Mouse (Mus musculus) skeletal muscle tissue, postnatal 0 days (tissue): ENCODE results near the gene Gm49403. TPM values are rescaled to one million over a fixed set of nuclear protein-coding genes. Genes with fewer than 3 reads are reported as not detected.

Experiments
- microRNA-seq, 2 experiments: library from miRNA; unstranded; fragments of <30 nt; microRNA quantifications; one replicate each; pipeline ENCODE4; 2016
- polyA plus RNA-seq: library from polyadenylated mRNA; unstranded; fragments of >200 nt; fragmentation: Nextera tagmentation; extraction: Ambion mirVana; gene quantifications from 2 replicates; pipeline ENCODE4 v1.2.1, GENCODE M21; 2015

The Gm49403 gene
- polyA plus RNA-seq: not detected in 2 replicates

GRCm38 (mm10) chr19:8883616-8884015 is at the start of gene Gm49403, which contains the start of gene Lbhd1:
Gene Gm49403 (plus strand): TSS chr19:8883930.
Gene Lbhd1 (plus strand): TSS chr19:8883732.

GRCm38 (mm10) chr19:8837251-8837791 is 46.4 kb upstream of the Gm49403 start, which contains the start of gene Bscl2:
Gene Bscl2 (plus strand): TSS chr19:8837467.

GRCm38 (mm10) chr19:8839103-8839907 is 44.4 kb upstream of the Gm49403 start, which contains the start of gene Gng3:
Gene Gng3 (minus strand): TSS chr19:8839194.

GRCm38 (mm10) chr19:8850402-8850901 is 33.3 kb upstream of the Gm49403 start, which contains the start of gene Lrrn4cl:
Gene Lrrn4cl (plus strand): TSS chr19:8850768.

GRCm38 (mm10) chr19:8871267-8872186 is 12.2 kb upstream of the Gm49403 start, which contains the start of gene Ubxn1:
Gene Ubxn1 (plus strand): TSS chr19:8871496.

GRCm38 (mm10) chr19:8880311-8881033 is 3.3 kb upstream of the Gm49403 start, which contains the start of gene Uqcc3:
Gene Uqcc3 (minus strand): TSS chr19:8880923.

GRCm38 (mm10) chr19:8888511-8889385 is 5.0 kb downstream of the Gm49403 start, which contains the start of the genes 1810009A15Rik and Gm49416:
Gene 1810009A15Rik (plus strand): TSS chr19:8888853.
Gene Gm49416 (plus strand): TSS chr19:8888926.

GRCm38 (mm10) chr19:8892829-8893766 is 9.4 kb downstream of the Gm49403 start, which contains the start of gene Ints5:
Gene Ints5 (plus strand): TSS chr19:8893005.

GRCm38 (mm10) chr19:8897865-8898495 is 14.2 kb downstream of the Gm49403 start, which contains the start of gene Ganab:
Gene Ganab (plus strand): TSS chr19:8898071.

GRCm38 (mm10) chr19:8920073-8920736 is 36.5 kb downstream of the Gm49403 start, which contains the start of gene B3gat3:
Gene B3gat3 (plus strand): TSS chr19:8920374.

GRCm38 (mm10) chr19:8929224-8930088 is 45.7 kb downstream of the Gm49403 start, which contains the start of the genes Rom1 and Eml3:
Gene Rom1 (minus strand): TSS chr19:8929356.
Gene Eml3 (plus strand): TSS chr19:8929552.

Small RNA genes lying within 50 kb of the gene (microRNA-seq; reads per million reads assigned to microRNA genes)
- 0 to 0.21 reads per million in 2 experiments for gene Mir5136

Other genes with a start within 250 kb of the Gm49403 start
- 0.02 and 0.03 TPM in 2 replicates for gene Chrm1, start 220.1 kb upstream of the Gm49403 start, polyA plus RNA-seq
- 43.4 and 65.1 TPM in 2 replicates for gene Slc3a2, start 160.6 kb upstream of the Gm49403 start, polyA plus RNA-seq
- 39.3 and 41.2 TPM in 2 replicates for gene Wdr74, start 148.1 kb upstream of the Gm49403 start, polyA plus RNA-seq
- gene 1700092M07Rik, start 143.2 kb upstream of the Gm49403 start, polyA plus RNA-seq: 0.66 TPM in 1 of 2 replicates, not detected in the other
- gene Stx5a, start 142.5 kb upstream of the Gm49403 start, polyA plus RNA-seq: 66.0 and 69.0 TPM in 2 replicates
- 54.0 and 56.1 TPM in 2 replicates for gene Nxf1, start 126.9 kb upstream of the Gm49403 start, polyA plus RNA-seq
- 154 and 161 TPM in 2 replicates for gene Tmem223, start 112.9 kb upstream of the Gm49403 start, polyA plus RNA-seq
- gene Tmem179b, start 109.5 kb upstream of the Gm49403 start, polyA plus RNA-seq: 45.0 and 52.0 TPM in 2 replicates
- 13.8 and 14.2 TPM in 2 replicates for gene Taf6l, start 97.5 kb upstream of the Gm49403 start, polyA plus RNA-seq
- 106 and 107 TPM in 2 replicates for gene Polr2g, start 85.4 kb upstream of the Gm49403 start, polyA plus RNA-seq
- gene Zbtb3, start 81.4 kb upstream of the Gm49403 start, polyA plus RNA-seq: 1.4 and 1.6 TPM in 2 replicates
- gene Ttc9c, start 64.6 kb upstream of the Gm49403 start, polyA plus RNA-seq: 18.6 and 18.7 TPM in 2 replicates
- 2.9 and 3.4 TPM in 2 replicates for gene Hnrnpul2, start 63.9 kb upstream of the Gm49403 start, polyA plus RNA-seq
- not detected in 2 replicates for gene AC129217.1, start 54.2 kb upstream of the Gm49403 start, polyA plus RNA-seq
- 25.2 and 79.5 TPM in 2 replicates for gene Bscl2, start 46.5 kb upstream of the Gm49403 start, polyA plus RNA-seq
- 0.43 and 0.46 TPM in 2 replicates for gene Gng3, start 44.7 kb upstream of the Gm49403 start, polyA plus RNA-seq
- gene Lrrn4cl, start 33.2 kb upstream of the Gm49403 start, polyA plus RNA-seq: 8.7 and 11.7 TPM in 2 replicates
- gene Ubxn1, start 12.4 kb upstream of the Gm49403 start, polyA plus RNA-seq: 164 and 180 TPM in 2 replicates
- gene Uqcc3, start 3.0 kb upstream of the Gm49403 start, polyA plus RNA-seq: 91.7 and 93.1 TPM in 2 replicates
- gene Lbhd1, start 198 bp upstream of the Gm49403 start, polyA plus RNA-seq: 28.4 and 33.6 TPM in 2 replicates
- 34.6 and 42.1 TPM in 2 replicates for gene 1810009A15Rik, start 4.9 kb downstream of the Gm49403 start, polyA plus RNA-seq
- gene Gm49416, start 5.0 kb downstream of the Gm49403 start, polyA plus RNA-seq: not detected in 2 replicates
- gene Ints5, start 9.1 kb downstream of the Gm49403 start, polyA plus RNA-seq: 14.6 and 15.7 TPM in 2 replicates
- 23.3 and 26.7 TPM in 2 replicates for gene Ganab, start 14.1 kb downstream of the Gm49403 start, polyA plus RNA-seq
- gene B3gat3, start 36.4 kb downstream of the Gm49403 start, polyA plus RNA-seq: 25.2 and 29.5 TPM in 2 replicates
- gene Rom1, start 45.4 kb downstream of the Gm49403 start, polyA plus RNA-seq: 3.1 and 3.5 TPM in 2 replicates
- gene Eml3, start 45.6 kb downstream of the Gm49403 start, polyA plus RNA-seq: 12.5 and 14.2 TPM in 2 replicates
- 51.8 and 59.1 TPM in 2 replicates for gene Mta2, start 57.9 kb downstream of the Gm49403 start, polyA plus RNA-seq
- gene Tut1, start 69.9 kb downstream of the Gm49403 start, polyA plus RNA-seq: 13.4 and 14.3 TPM in 2 replicates
- gene Eef1g, start 83.1 kb downstream of the Gm49403 start, polyA plus RNA-seq: 377 and 401 TPM in 2 replicates
- gene Ahnak, start 105.4 kb downstream of the Gm49403 start, polyA plus RNA-seq: 65.9 and 67.3 TPM in 2 replicates
- 1.4 and 2.8 TPM in 2 replicates for gene Scgb1a1, start 204.0 kb downstream of the Gm49403 start, polyA plus RNA-seq